Mouse (Mus musculus) spleen, adult 18-20 months (tissue): Measurements from ENCODE around the gene Best2.
A peak's percentile ranks its signal among the peaks of the same experiment; 100 is the strongest.

Source experiments
- DNase-seq, 2 experiments: peaks; one replicate each; pipeline ENCODE4 v3.0.0; 2022; ENCODE audit warnings: mixed read lengths in 2 of 2

The Best2 gene

GRCm38 (mm10) chr8:84966603-84967002, 47.7 kb downstream of the Best2 start:
- no peak for DNase-seq

DNA sequence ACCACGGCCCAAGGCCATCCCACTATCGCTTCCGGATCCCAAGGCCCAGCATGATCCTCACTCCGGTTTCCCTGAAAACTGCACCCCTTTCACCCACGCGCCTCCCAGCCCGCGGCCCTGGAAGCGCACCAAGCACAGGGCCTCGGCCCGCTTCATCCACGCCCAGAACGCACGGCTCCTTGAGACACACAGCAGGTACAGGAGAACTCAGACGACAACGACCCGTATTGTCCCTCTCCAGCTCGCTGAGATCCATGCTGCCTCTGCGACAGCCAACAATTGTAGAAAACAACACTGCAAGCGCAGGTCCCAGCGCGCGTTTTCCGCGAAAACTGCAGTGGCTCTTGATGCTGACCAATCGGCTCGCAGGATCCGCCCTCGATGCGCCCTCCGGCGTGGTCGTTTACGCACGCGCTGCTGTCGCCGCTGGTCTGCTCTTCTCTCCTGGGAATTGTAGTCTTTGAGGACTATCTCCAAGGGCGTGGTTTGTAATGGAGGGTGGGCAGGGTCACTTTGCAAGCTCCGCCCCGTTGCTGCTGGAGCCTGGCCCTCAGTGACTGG, 48.5 kb downstream of the Best2 start:
- peak; percentile 86 to 89 for DNase-seq

DNA sequence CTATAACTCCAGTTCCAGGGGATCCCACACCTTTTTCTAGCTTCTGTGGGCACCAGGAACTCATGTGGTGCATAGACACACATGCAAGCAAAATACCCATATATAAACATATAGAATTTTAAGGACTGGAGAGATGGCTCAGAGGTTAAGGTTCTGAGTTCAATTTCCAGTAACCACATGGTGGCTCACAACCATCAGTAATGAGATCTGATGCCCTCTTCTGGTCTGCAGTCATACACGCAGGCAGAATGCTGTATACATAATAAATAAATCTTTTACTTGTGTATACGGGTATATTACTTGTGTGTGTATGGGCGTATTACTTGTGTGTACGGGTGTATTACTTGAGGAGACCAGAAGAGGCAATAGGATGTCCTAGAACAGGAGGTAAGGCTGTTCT, 50.4 kb downstream of the Best2 start:
- no peak for DNase-seq

GRCm38 (mm10) chr8:84959811-84960210, 54.5 kb downstream of the Best2 start:
- DNase-seq = no peak
